Mouse (Mus musculus) embryonic facial prominence, embryonic 10.5 days (tissue): ENCODE measurements around the gene Col8a1. TPM values are rescaled to one million over a fixed set of nuclear protein-coding genes. Genes with fewer than 3 reads are reported as not detected.

Source experiments
- DNase-seq: peaks from one replicate; pipeline ENCODE4 v3.0.0-alpha.2; 2017; ENCODE audit warnings: low spot score
- H3K27ac ChIP-seq: fragments of 300-500 bp; sonication (generic); replicated peaks from 2 replicates; pipeline ENCODE4 v1.5.1; 2016; ENCODE audit warnings: mild to moderate bottlenecking
- H3K27me3 ChIP-seq: fragments of 300-500 bp; sonication (generic); replicated peaks from 2 replicates; pipeline ENCODE4 v1.6.1; 2016; ENCODE audit warnings: low read depth, mild to moderate bottlenecking; ENCODE audit not compliant: poor library complexity, severe bottlenecking
- H3K36me3 ChIP-seq: fragments of 300-500 bp; sonication (generic); replicated peaks from 2 replicates; pipeline ENCODE4 v1.6.1; 2016; ENCODE audit warnings: mild to moderate bottlenecking, moderate library complexity
- H3K4me1 ChIP-seq: fragments of 300-500 bp; sonication (generic); 2 replicates; pipeline ENCODE4 v1.6.1; 2016
- H3K4me3 ChIP-seq: fragments of 300-500 bp; sonication (generic); 2 replicates; pipeline ENCODE4 v1.5.1; 2016; ENCODE audit warnings: mild to moderate bottlenecking, moderate library complexity
- H3K9me3 ChIP-seq: fragments of 300-500 bp; sonication (generic); 2 replicates; pipeline ENCODE4 v1.6.1; 2016; ENCODE audit warnings: mild to moderate bottlenecking
- WGBS: fragments of 180-500 bp; shearing (Covaris S2); methylation state at CpG from one replicate; pipeline ENCODE4 v1.1.7; 2016; 5-methylcytosine and 5-hydroxymethylcytosine counted together
- polyA plus RNA-seq: library from polyadenylated mRNA; unstranded; fragments of >200 nt; fragmentation: Nextera tagmentation; extraction: Ambion mirVana; gene quantifications from 2 replicates; pipeline ENCODE4 v1.2.1, GENCODE M21; 2016

The Col8a1 gene
- polyA plus RNA-seq, 1 experiment from 2014 or later, result 1.9 TPM

DNA sequence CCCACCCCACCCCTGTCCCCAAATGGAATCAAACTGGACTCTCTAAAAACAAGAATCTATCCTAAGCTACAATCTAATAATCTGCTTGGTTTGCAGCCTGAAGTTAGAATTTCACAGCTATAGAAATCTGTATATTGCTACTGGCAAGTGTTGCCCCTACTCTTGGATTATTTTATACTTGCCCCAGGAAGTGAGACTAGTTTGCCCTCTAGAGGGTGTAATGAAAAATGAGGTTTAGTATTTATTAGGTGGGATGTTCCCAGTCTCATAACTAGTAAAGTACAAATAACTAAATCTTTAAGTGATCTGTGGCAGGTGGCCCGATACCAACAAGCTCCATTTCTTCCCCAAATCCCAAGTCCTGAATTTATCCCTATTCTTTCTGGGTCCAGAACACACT is 177.0 kb downstream of the Col8a1 start:
- Histone ChIP-seq H3K4me3 (no peak overlapping the region), H3K4me1 (0 out of 2 replicates have a peak, but pooled peaks cover 2% of the 10 kb centered on the region), H3K27ac (no peak overlapping the region), H3K9me3 (no peaks in the 10 kb centered on the region), H3K36me3 (no peaks in the 10 kb centered on the region), H3K27me3 (no peaks in the 10 kb centered on the region)
- DNase-seq, result no peak
- 98% methylated on average over 1 of the region's 1 CpGs for WGBS

DNA sequence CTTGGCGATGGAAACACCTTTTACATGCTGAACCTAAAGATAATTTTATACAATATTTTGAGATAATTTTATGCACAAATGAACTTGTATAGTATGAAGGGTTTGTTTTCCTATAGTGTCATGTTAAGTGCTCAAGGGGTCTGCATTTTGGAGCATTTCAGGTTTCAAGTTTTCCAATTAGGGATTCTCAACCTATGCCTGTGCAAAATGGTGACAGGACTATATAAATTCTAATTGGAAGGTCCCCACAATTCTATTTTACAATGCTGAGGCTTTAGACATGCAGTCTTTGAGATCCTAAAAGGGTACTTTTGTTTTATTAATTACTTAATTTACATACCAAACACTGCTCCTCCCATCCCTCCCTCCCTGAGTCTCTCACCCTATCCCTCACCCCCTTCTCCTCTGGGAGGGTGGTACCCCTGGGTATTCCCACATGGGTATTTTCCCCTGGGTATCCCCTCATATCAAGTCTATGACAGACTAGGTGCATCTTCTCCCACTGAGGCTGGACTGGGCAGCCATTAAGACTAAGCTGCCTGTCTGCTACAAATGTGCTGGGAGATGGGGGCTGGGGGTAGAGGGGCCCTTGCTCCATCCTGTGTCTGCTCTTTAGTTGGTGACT is 178.7 kb downstream of the Col8a1 start:
- Histone ChIP-seq H3K27me3 (no peaks in the 10 kb centered on the region), H3K9me3 (no peaks in the 10 kb centered on the region), H3K27ac (no peak overlapping the region), H3K4me1 (no peaks in the 10 kb centered on the region), H3K36me3 (peaks cover 16% of the 10 kb centered on the region), H3K4me3 (no peak overlapping the region)
- no peak for DNase-seq
- WGBS, result 95% methylated on average over 1 of the region's 1 CpGs

Other genes with a start within 250 kb of the Col8a1 start
- 58.1 and 64.6 TPM in 2 replicates for gene Cmss1, start 147.9 kb downstream of the Col8a1 start, polyA plus RNA-seq